Mouse (Mus musculus): ENCODE measurements around the gene Mtmr11. TPM values are rescaled to one million over a fixed set of nuclear protein-coding genes. Genes with fewer than 3 reads are reported as not detected.

The Mtmr11 gene
- total and polyA plus RNA-seq, 2 experiments from 2014 or later: 8.4 to 22.3 TPM

DNA sequence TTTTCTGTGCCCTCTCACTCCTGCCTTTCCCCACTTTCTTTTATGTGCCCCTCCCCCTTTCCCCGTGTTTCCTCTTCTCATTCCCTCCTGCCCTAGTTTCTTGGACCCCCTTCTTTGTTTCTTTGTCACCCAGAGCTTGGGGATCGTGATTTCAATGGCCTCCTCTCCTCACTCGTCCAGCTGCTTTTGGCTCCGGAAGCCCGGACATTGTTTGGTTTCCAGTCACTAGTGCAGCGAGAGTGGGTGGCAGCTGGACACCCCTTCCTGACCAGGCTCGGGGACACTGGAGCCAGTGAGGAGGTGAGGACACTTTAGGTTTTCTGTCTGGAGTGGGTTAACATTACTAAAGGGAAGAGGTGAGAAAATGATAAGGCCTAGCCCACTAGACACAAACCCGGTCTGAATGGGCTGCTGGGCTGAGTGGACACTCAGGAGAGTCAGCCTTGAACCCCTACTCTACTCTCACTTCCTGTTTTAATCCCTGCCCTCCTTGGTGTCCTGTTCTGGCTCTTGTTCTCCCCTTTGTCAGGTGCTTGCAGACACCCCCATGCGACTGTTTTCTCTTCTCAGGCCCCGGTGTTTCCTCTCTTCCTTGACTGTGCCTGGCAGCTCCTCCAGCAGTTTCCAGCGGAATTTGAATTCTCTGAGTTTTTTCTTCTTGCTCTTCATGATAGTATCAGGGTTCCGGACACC is 6.8 kb downstream of the Mtmr11 start:
- Histone ChIP-seq H3K36me3 (ENCODE audit: insufficient read depth, low read length) (peaks cover 3% of the 10 kb centered on the region; the same call in 1 of the 2 replicates), H3K9ac (replicated peaks; ENCODE audit: low read length, poor library complexity, severe bottlenecking) (no peak overlapping the region), H3K4me3 (ENCODE audit: low read depth, low read length) (no peak overlapping the region), H3K4me1 (ENCODE audit: insufficient read depth, low read length) (no peaks in the 10 kb centered on the region), H3K4me2 (ENCODE audit: low read depth, low read length, poor library complexity, severe bottlenecking) (no peak overlapping the region), H3K27ac (ENCODE audit: low read depth, low read length) (no peak overlapping the region), H3K9me3 (ENCODE audit: low read length) (no peaks in the 10 kb centered on the region), H3K27me3 (ENCODE audit: insufficient read depth, low read length) (no peaks in the 10 kb centered on the region)
- no peak for ATAC-seq (ENCODE audit: low FRiP score)
- no peak for TF ChIP-seq CTCF (IDR thresholded peaks at IDR 0.05)
- no peak for DNase-seq (ENCODE audit: low spot score)
- 67% methylated on average over 12 of the region's 12 CpGs for WGBS

DNA sequence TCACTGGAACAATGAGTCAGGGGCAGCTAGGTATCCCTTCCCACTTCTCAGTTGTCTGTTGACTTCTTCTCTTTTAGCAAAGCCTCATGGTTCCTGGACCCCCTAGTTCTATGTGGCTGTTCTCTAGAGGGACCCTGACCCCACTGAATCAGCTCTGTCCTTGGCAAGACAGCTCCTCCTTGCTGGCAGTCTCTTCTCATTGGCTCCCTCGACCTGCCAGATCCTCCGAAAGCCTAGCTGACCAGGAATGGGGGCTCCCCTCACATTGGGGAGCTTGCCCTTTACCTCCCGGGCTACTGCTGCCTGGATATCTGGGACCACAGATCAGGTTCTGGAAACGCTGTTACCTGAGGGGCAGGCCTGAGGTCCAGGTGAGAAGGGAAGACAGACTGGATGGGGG is 8.5 kb downstream of the Mtmr11 start:
- Histone ChIP-seq H3K4me2 (ENCODE audit: low read depth, low read length, poor library complexity, severe bottlenecking) (no peak overlapping the region), H3K9ac (replicated peaks; ENCODE audit: low read length, poor library complexity, severe bottlenecking) (no peak overlapping the region), H3K27me3 (ENCODE audit: insufficient read depth, low read length) (no peaks in the 10 kb centered on the region), H3K9me3 (ENCODE audit: low read length) (no peaks in the 10 kb centered on the region), H3K4me1 (ENCODE audit: insufficient read depth, low read length) (no peaks in the 10 kb centered on the region), H3K4me3 (ENCODE audit: low read depth, low read length) (no peak overlapping the region), H3K36me3 (ENCODE audit: insufficient read depth, low read length) (peaks cover 5% of the 10 kb centered on the region; the same call in 1 of the 2 replicates), H3K27ac (ENCODE audit: low read depth, low read length) (no peak overlapping the region)
- DNase-seq (ENCODE audit: low spot score) (no peak), ATAC-seq (ENCODE audit: low FRiP score) (no peak)
- TF ChIP-seq CTCF (IDR thresholded peaks at IDR 0.05): no peak
- WGBS: 96% methylated on average over 4 of the region's 4 CpGs

DNA sequence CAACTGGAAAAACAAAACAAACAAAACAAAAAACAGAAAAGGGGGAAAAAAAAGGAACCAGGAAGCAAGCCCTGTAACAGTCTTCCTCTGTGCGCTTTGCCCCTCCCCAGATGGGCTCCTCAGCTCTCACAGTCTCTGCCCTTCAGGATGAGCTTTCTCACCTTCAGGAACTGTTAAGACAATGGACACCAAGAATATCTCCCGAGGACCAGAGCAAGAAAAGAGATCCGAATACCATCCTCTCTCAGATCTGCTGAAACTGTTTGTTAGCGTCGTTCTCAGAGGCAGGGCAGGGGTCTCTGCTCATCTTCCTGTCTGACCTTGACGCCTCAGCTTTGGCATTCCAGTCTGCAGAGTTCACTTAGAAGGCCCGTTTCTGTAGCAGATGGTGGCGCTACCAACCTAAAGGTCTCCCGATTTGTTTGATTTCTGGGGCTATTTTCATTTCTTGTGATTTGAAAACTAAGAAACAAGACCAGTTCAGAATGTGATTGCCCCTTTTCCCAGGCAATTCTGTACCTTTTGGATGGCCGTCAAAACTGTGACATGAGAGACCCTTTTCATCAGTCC is 9.3 kb downstream of the Mtmr11 start:
- DNase-seq (ENCODE audit: low spot score): no peak
- H3K36me3 ChIP-seq (ENCODE audit: insufficient read depth, low read length): peaks cover 5% of the 10 kb centered on the region; the same call in 1 of the 2 replicates
- no peaks in the 10 kb centered on the region for H3K9me3 ChIP-seq (ENCODE audit: low read length)
- no peaks in the 10 kb centered on the region for H3K4me1 ChIP-seq (ENCODE audit: insufficient read depth, low read length)
- peak overlapping the region; percentile 92; the same call in 1 of the 2 replicates for H3K4me3 ChIP-seq (ENCODE audit: low read depth, low read length)
- TF ChIP-seq CTCF (IDR thresholded peaks at IDR 0.05): no peak
- WGBS: 79% methylated on average over 10 of the region's 10 CpGs
- no peak for ATAC-seq (ENCODE audit: low FRiP score)
- peak overlapping the region; percentile 94 for H3K27ac ChIP-seq (ENCODE audit: low read depth, low read length)
- H3K4me2 ChIP-seq (ENCODE audit: low read depth, low read length, poor library complexity, severe bottlenecking): peak overlapping the region; percentile 94
- no peak overlapping the region for H3K9ac ChIP-seq (replicated peaks; ENCODE audit: low read length, poor library complexity, severe bottlenecking)
- H3K27me3 ChIP-seq (ENCODE audit: insufficient read depth, low read length): no peaks in the 10 kb centered on the region

DNA sequence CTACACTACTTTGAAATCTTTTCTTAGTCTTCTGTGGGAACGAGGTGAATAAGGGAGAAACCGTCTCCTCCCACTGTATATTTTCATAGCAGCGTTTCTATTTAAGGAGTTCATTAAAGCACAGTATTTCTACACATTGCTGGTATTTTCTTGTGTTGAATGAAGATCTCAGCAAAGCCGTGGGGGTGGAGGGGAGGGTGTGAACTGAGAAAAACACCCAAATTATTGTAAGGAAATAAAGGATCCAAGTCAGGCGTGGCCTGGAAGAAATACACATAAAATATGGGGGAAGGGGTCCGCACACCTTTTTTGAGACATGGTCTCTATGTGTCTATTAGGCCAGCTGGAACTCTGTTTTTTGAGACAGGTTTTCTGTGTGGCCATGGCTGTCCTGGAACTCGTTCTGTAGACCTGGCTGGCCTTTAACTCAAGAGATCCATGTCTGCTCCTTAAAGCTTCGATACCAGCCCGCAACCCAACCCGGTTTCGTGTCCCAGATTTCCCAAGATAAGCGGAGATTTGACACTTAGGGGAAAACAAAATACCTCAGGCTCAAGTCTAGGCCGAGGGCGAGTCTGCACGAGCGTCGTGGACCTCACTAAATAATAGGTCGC is 9.9 kb downstream of the Mtmr11 start:
- 21% methylated on average over 18 of the region's 18 CpGs for WGBS
- Histone ChIP-seq H3K4me2 (ENCODE audit: low read depth, low read length, poor library complexity, severe bottlenecking) (peak overlapping the region; percentile 94), H3K9ac (replicated peaks; ENCODE audit: low read length, poor library complexity, severe bottlenecking) (peak overlapping the region; percentile 71), H3K9me3 (ENCODE audit: low read length) (no peaks in the 10 kb centered on the region), H3K4me1 (ENCODE audit: insufficient read depth, low read length) (no peaks in the 10 kb centered on the region), H3K4me3 (ENCODE audit: low read depth, low read length) (peak overlapping the region; percentile 92), H3K27ac (ENCODE audit: low read depth, low read length) (peak overlapping the region; percentile 94), H3K27me3 (ENCODE audit: insufficient read depth, low read length) (no peaks in the 10 kb centered on the region), H3K36me3 (ENCODE audit: insufficient read depth, low read length) (peaks cover 7% of the 10 kb centered on the region; the same call in 1 of the 2 replicates)
- no peak for TF ChIP-seq CTCF (IDR thresholded peaks at IDR 0.05)
- DNase-seq (ENCODE audit: low spot score) (no peak), ATAC-seq (ENCODE audit: low FRiP score) (peak; percentile 6; the same call in 1 of the 2 replicates)

DNA sequence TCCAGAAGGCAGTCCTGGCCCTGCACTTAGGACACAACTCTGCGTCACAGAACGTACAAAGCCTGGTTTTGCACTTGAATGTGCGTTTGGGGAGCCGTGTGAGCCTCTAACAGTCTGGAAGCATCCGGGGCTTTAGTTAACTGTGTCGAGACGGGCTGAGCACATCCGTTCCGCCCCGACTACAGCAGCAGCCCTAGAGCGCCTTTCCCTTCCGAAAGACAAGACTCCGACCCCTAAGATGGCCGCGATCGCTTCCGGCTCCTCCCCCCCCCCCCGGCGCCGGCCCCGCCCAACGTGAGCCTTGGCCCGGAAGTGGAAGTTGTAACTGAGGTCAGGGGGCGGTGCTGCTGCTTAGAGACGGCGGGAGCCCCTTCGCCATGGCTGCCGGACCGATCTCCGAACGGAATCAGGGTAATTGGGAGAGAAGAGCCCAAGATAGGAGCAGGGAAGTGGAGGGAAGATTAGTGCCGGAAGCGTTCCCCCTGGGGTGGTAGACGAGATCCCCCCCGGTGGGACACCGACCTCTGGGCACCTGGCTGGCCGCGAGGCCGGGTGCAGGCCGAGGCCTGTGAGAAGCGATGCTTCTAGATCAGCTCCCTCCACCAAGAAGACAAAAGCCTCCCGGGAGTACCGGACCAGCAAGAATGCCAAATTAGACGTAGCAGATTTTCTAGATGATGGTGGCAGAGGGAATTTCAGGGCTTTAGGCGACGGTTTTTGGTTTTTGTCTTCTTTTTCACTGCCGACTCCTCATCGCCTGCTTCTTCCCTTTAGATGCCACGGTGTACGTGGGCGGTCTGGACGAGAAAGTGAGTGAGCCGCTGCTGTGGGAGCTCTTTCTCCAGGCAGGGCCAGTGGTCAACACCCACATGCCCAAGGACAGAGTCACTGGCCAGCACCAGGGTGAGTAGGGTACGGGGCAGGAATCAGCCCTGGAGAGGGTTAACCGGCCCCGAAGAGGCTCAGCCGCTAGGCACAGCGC is 10.7 kb downstream of the Mtmr11 start, which contains the start of gene Sf3b4:
Gene Sf3b4, plus strand, starts transcription at position 136 of the 982 bp plus-strand sequence.
- under 1% methylated on average over 58 of the region's 58 CpGs for WGBS
- H3K4me2 ChIP-seq (ENCODE audit: low read depth, low read length, poor library complexity, severe bottlenecking): peak within 1 kb of the TSS; percentile 94
- no peak for TF ChIP-seq CTCF (IDR thresholded peaks at IDR 0.05)

More for the DNA sequence above, 10.7 kb downstream of the Mtmr11 start, which contains the start of gene Sf3b4:
- Histone ChIP-seq H3K9ac (replicated peaks; ENCODE audit: low read length, poor library complexity, severe bottlenecking) (peak within 1 kb of the TSS; percentile 71), H3K27me3 (ENCODE audit: insufficient read depth, low read length) (no peaks in the 10 kb centered on the region), H3K36me3 (ENCODE audit: insufficient read depth, low read length) (peaks cover 7% of the 10 kb centered on the region; the same call in 1 of the 2 replicates), H3K4me1 (ENCODE audit: insufficient read depth, low read length) (no peaks in the 10 kb centered on the region), H3K9me3 (ENCODE audit: low read length) (no peaks in the 10 kb centered on the region), H3K4me3 (ENCODE audit: low read depth, low read length) (peak within 1 kb of the TSS; percentile 92), H3K27ac (ENCODE audit: low read depth, low read length) (peak within 1 kb of the TSS; percentile 94)
- DNase-seq (ENCODE audit: low spot score): peak; percentile 96
- peak; percentile 95 for ATAC-seq (ENCODE audit: low FRiP score)
